Mouse (Mus musculus) cortical plate, adult 2 months (tissue): ENCODE data around the gene Arcn1.

Experiments used
- CTCF ChIP-seq: fragments of 200-500 bp; IDR thresholded peaks from 2 replicates; pipeline ENCODE4 v1.5.1; 2011; ENCODE audit warnings: mild to moderate bottlenecking, control low read depth, low read length; ENCODE audit not compliant: insufficient read depth; ENCODE audit errors: extremely low read depth
- POLR2A ChIP-seq: fragments of 200-500 bp; IDR thresholded peaks from 2 replicates; pipeline ENCODE4 v1.6.1; 2011; ENCODE audit warnings: mild to moderate bottlenecking, low read length, control low read depth; ENCODE audit not compliant: insufficient read depth; ENCODE audit errors: extremely low read depth

GRCm38 (mm10) chr9:44737240-44737949 lies 30.2 kb downstream of the Arcn1 start:
- no peak for TF ChIP-seq CTCF
- no peak for TF ChIP-seq POLR2A
